Mouse (Mus musculus) myocyte (in vitro differentiated cells): ENCODE measurements around the gene Ttc28. TPM values are rescaled to one million over a fixed set of nuclear protein-coding genes. Genes with fewer than 3 reads are reported as not detected.

Source experiments
- H3K27me3 ChIP-seq: one replicate; pipeline ENCODE4 v1.6.1; 2011; ENCODE audit not compliant: control insufficient read depth, insufficient read depth, insufficient read length
- H3K36me3 ChIP-seq: one replicate; pipeline ENCODE4 v1.6.1; 2011; ENCODE audit not compliant: control insufficient read depth, insufficient read depth
- H3K4me2 ChIP-seq: one replicate; pipeline ENCODE4 v1.6.1; 2011; ENCODE audit warnings: low read depth, control low read depth
- H3K4me3 ChIP-seq: one replicate; pipeline ENCODE4 v1.5.1; 2011; ENCODE audit warnings: mild to moderate bottlenecking, control low read depth, moderate library complexity
- H3K79me2 ChIP-seq: one replicate; pipeline ENCODE4 v1.6.1; 2011; ENCODE audit not compliant: control insufficient read depth, insufficient read depth
- H3ac ChIP-seq: one replicate; pipeline ENCODE4 v1.6.1; 2011; ENCODE audit not compliant: control insufficient read depth, insufficient read length
- CEBPB ChIP-seq: IDR thresholded peaks from 2 replicates; pipeline ENCODE4 v1.6.1; 2011; ENCODE audit warnings: mild to moderate bottlenecking, moderate library complexity; ENCODE audit not compliant: poor library complexity, insufficient read depth, severe bottlenecking
- E2F4 ChIP-seq: IDR thresholded peaks from one replicate; pipeline ENCODE4 v1.6.1; 2011; ENCODE audit warnings: mild to moderate bottlenecking, control low read depth, moderate library complexity; ENCODE audit not compliant: insufficient read depth
- MAX ChIP-seq: IDR thresholded peaks from one replicate; pipeline ENCODE4 v1.6.1; 2011; ENCODE audit warnings: low read depth, mild to moderate bottlenecking, control low read depth
- MYOD1 ChIP-seq, 3 experiments: IDR thresholded peaks; one replicate each; pipeline ENCODE4 v1.6.1; 2011; ENCODE audit warnings: control low read depth in 2 of 3, low read depth in 2 of 3, mild to moderate bottlenecking in 2 of 3, moderate library complexity in 1 of 3; ENCODE audit not compliant: insufficient read length in 2 of 3, control insufficient read depth in 1 of 3
- MYOG ChIP-seq, 3 experiments: IDR thresholded peaks; one replicate each; pipeline ENCODE4 v1.6.1; 2011; ENCODE audit warnings: control low read depth in 2 of 3, low read depth in 2 of 3, mild to moderate bottlenecking in 2 of 3; ENCODE audit not compliant: insufficient read length in 2 of 3, control insufficient read depth in 1 of 3, insufficient read depth in 1 of 3
- POLR2A ChIP-seq: IDR thresholded peaks from one replicate; pipeline ENCODE4 v1.6.1; 2011; ENCODE audit warnings: low read depth, mild to moderate bottlenecking, control low read depth, moderate library complexity; ENCODE audit not compliant: insufficient read length
- POLR2AphosphoS2 ChIP-seq: IDR thresholded peaks from one replicate; pipeline ENCODE4 v1.6.1; 2011; ENCODE audit warnings: low read depth, control low read depth; ENCODE audit not compliant: insufficient read length
- REST ChIP-seq: IDR thresholded peaks from one replicate; pipeline ENCODE4 v1.6.1; 2011; ENCODE audit warnings: mild to moderate bottlenecking, control low read depth, moderate library complexity; ENCODE audit not compliant: insufficient read depth, insufficient read length
- SRF ChIP-seq: IDR thresholded peaks from one replicate; pipeline ENCODE4 v1.6.1; 2011; ENCODE audit warnings: low read depth; ENCODE audit not compliant: control insufficient read depth, insufficient read length
- TCF12 ChIP-seq: IDR thresholded peaks from one replicate; pipeline ENCODE4 v1.6.1; 2011; ENCODE audit warnings: mild to moderate bottlenecking, control low read depth; ENCODE audit not compliant: poor library complexity, insufficient read depth, severe bottlenecking
- TCF3 ChIP-seq: IDR thresholded peaks from one replicate; pipeline ENCODE4 v1.6.1; 2011; ENCODE audit warnings: low read depth, control low read depth; ENCODE audit not compliant: insufficient read length
- USF1 ChIP-seq: IDR thresholded peaks from one replicate; pipeline ENCODE4 v1.6.1; 2011; ENCODE audit warnings: low read depth, mild to moderate bottlenecking, control low read depth, moderate library complexity
- polyA plus RNA-seq: library from polyadenylated mRNA; unstranded; fragments of >200 nt; fragmentation: generic; extraction: Trizol; gene quantifications from one replicate; pipeline ENCODE4 v1.2.1, GENCODE M21; 2012; ENCODE audit warnings: missing spikeins

The Ttc28 gene
- polyA plus RNA-seq, 1 experiment: 8.5 TPM

- no peak overlapping the region for H3ac ChIP-seq
- no peaks in the 10 kb centered on the region for H3K27me3 ChIP-seq
- H3K36me3 ChIP-seq: no peaks in the 10 kb centered on the region
- no peak overlapping the region for H3K4me2 ChIP-seq
- no peaks in the 10 kb centered on the region for H3K79me2 ChIP-seq
- no peak overlapping the region for H3K4me3 ChIP-seq
- TF ChIP-seq REST (no peak), MYOG (IDR thresholded peaks at IDR 0.05; ENCODE audit: control insufficient read depth in 1 of 3, insufficient read depth in 1 of 3, insufficient read length in 2 of 3, low read depth in 2 of 3) (no peak), TCF12 (no peak), POLR2A (no peak), USF1 (no peak), E2F4 (no peak), MYOD1 (IDR thresholded peaks at IDR 0.05; ENCODE audit: control insufficient read depth in 1 of 3, insufficient read length in 2 of 3, low read depth in 2 of 3) (no peak), SRF (no peak), TCF3 (no peak), CEBPB (no peak), MAX (no peak), POLR2AphosphoS2 (no peak)
These were observed 320.7 kb downstream of the Ttc28 start for GRCm38 (mm10) chr5:111200167-111200840.

GRCm38 (mm10) chr5:111200915-111201610, 321.5 kb downstream of the Ttc28 start:
- TF ChIP-seq E2F4: no peak
- no peak for TF ChIP-seq MYOD1 (IDR thresholded peaks at IDR 0.05; ENCODE audit: control insufficient read depth in 1 of 3, insufficient read length in 2 of 3, low read depth in 2 of 3)
- TF ChIP-seq TCF3: no peak
- no peak for TF ChIP-seq SRF
- TF ChIP-seq POLR2A: no peak
- no peak for TF ChIP-seq MAX
- TF ChIP-seq MYOG (IDR thresholded peaks at IDR 0.05; ENCODE audit: control insufficient read depth in 1 of 3, insufficient read depth in 1 of 3, insufficient read length in 2 of 3, low read depth in 2 of 3): no peak
- TF ChIP-seq POLR2AphosphoS2: no peak
- H3K27me3 ChIP-seq: no peaks in the 10 kb centered on the region
- H3K4me2 ChIP-seq: no peak overlapping the region
- no peaks in the 10 kb centered on the region for H3K36me3 ChIP-seq
- no peak overlapping the region for H3K4me3 ChIP-seq
- H3ac ChIP-seq: no peak overlapping the region
- no peaks in the 10 kb centered on the region for H3K79me2 ChIP-seq

DNA sequence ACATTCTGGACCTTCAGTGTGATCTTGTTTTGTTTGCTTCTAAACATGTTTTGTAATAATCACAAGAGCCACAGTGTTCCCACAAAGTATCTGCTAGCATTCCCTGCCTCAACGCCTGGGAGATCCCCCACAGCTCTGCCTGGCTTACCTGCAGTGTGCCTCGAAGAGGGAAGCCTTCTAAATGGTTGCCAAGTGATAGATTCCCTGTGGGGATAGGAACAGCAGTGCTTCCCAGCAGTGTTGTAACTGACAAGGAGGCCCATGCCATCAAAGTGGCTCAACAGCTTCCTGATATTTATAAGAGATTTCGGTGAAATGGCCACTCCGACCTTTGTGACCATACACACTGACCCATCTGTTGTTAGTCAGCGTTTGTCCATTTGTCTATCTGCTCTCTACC, 324.6 kb downstream of the Ttc28 start:
- no peaks in the 10 kb centered on the region for H3K79me2 ChIP-seq
- H3K4me3 ChIP-seq: no peak overlapping the region
- H3K36me3 ChIP-seq: no peaks in the 10 kb centered on the region
- peak overlapping the region; percentile 63 for H3K4me2 ChIP-seq
- H3K27me3 ChIP-seq: no peaks in the 10 kb centered on the region
- no peak overlapping the region for H3ac ChIP-seq
- TF ChIP-seq MYOG (IDR thresholded peaks at IDR 0.05; ENCODE audit: control insufficient read depth in 1 of 3, insufficient read depth in 1 of 3, insufficient read length in 2 of 3, low read depth in 2 of 3) (no peak), POLR2A (no peak), REST (no peak), POLR2AphosphoS2 (no peak), E2F4 (no peak), MYOD1 (IDR thresholded peaks at IDR 0.05; ENCODE audit: control insufficient read depth in 1 of 3, insufficient read length in 2 of 3, low read depth in 2 of 3) (no peak), USF1 (no peak), MAX (no peak), TCF3 (no peak), SRF (no peak), TCF12 (no peak), CEBPB (no peak)

DNA sequence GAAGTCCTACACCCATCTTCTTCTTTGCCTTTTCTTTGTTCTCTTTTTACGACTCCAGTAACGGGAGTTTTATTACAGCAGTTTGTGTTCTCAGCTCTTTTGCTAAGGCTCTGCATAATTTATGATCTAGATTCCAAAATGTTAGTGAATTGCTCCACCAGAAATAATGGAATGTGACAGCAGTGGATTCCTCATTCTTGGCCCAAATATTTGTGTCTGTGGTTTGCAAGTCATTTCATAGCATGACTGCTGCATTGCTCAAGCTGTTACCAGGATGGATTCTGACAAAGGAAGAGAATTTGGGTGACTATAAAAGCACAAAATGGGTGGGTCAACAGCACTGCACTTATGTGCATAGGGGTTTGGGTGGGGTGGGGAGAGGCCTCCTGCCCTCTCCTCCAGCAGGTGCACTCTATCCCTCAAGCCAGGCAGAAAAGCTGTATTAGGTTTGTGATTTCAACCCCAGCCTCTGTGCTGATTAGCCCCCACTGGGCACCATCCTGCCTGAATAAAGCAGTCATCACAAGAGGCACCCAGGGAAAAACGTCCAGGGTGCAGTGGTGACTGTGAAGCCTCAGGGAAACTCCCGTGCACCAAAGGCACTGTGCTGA, 325.5 kb downstream of the Ttc28 start:
- Histone ChIP-seq H3K4me2 (peak overlapping the region; percentile 63), H3K27me3 (no peaks in the 10 kb centered on the region), H3K4me3 (no peak overlapping the region), H3ac (no peak overlapping the region), H3K36me3 (no peaks in the 10 kb centered on the region), H3K79me2 (no peaks in the 10 kb centered on the region)
- TF ChIP-seq CEBPB (peak; percentile 91), POLR2AphosphoS2 (no peak), TCF3 (no peak), MAX (no peak), REST (no peak), E2F4 (no peak), MYOG (IDR thresholded peaks at IDR 0.05; ENCODE audit: control insufficient read depth in 1 of 3, insufficient read depth in 1 of 3, insufficient read length in 2 of 3, low read depth in 2 of 3) (peak in 1 of 3 experiments; percentile 76), TCF12 (no peak), POLR2A (no peak), USF1 (no peak), MYOD1 (IDR thresholded peaks at IDR 0.05; ENCODE audit: control insufficient read depth in 1 of 3, insufficient read length in 2 of 3, low read depth in 2 of 3) (peak in 2 of 3 experiments; percentile 59 to 81), SRF (no peak)
